Mouse (Mus musculus) embryo, embryonic 11.5 days (tissue): ENCODE measurements around the gene Itga10.
"Not testable (repeated sequence)": the region's sequence is repeated elsewhere in the genome, so short reads cannot be mapped to it uniquely, and the experiment has no call there.

ENCODE experiments used
- DNase-seq: peaks from one replicate; pipeline ENCODE4 v3.0.0-alpha.2; 2012; ENCODE audit warnings: low read depth, low spot score

The Itga10 gene

GRCm38 (mm10) chr3:96634928-96635879, 10.2 kb upstream of the Itga10 start, which contains the start of the genes Pex11b and Gm42957:
Gene Pex11b, plus strand, starts transcription at chr3:96635376.
Gene Gm42957, plus strand, starts transcription at chr3:96635474.
- DNase-seq, result peak; percentile 65

GRCm38 (mm10) chr3:96635906-96636305, 9.5 kb upstream of the Itga10 start:
- DNase-seq, result no peak

GRCm38 (mm10) chr3:96636448-96636847, 8.9 kb upstream of the Itga10 start:
- DNase-seq, result no peak

GRCm38 (mm10) chr3:96639219-96639618, 6.2 kb upstream of the Itga10 start:
- DNase-seq, result peak; percentile 39

- DNase-seq, result no peak
Measured at GRCm38 (mm10) chr3:96647365-96647764, 2.0 kb downstream of the Itga10 start.

GRCm38 (mm10) chr3:96660901-96661300, 15.5 kb downstream of the Itga10 start:
- DNase-seq, result no peak

- no peak for DNase-seq
Measured at GRCm38 (mm10) chr3:96662731-96663316, 17.4 kb downstream of the Itga10 start.

- peak; percentile 77 for DNase-seq
Measured at GRCm38 (mm10) chr3:96663432-96664239, 18.3 kb downstream of the Itga10 start.

GRCm38 (mm10) chr3:96665732-96666363, 20.5 kb downstream of the Itga10 start:
- DNase-seq, result not testable (repeated sequence)

GRCm38 (mm10) chr3:96666916-96667315, 21.5 kb downstream of the Itga10 start:
- no peak for DNase-seq

- DNase-seq, result no peak
Measured at GRCm38 (mm10) chr3:96667316-96667715, 21.9 kb downstream of the Itga10 start.

- DNase-seq, result no peak
Measured at GRCm38 (mm10) chr3:96668424-96669067, 23.2 kb downstream of the Itga10 start.

GRCm38 (mm10) chr3:96669727-96670468, 24.5 kb downstream of the Itga10 start, which contains the start of gene Ankrd35:
Gene Ankrd35, plus strand, starts transcription at chr3:96670131.
- DNase-seq, result peak; percentile 61

GRCm38 (mm10) chr3:96671519-96671918, 26.1 kb downstream of the Itga10 start:
- DNase-seq, result no peak

- no peak for DNase-seq
Measured at GRCm38 (mm10) chr3:96673514-96673913, 28.1 kb downstream of the Itga10 start.

GRCm38 (mm10) chr3:96674442-96674841, 29.1 kb downstream of the Itga10 start:
- DNase-seq, result peak; percentile 35

GRCm38 (mm10) chr3:96675171-96675570, 29.8 kb downstream of the Itga10 start:
- no peak for DNase-seq

- DNase-seq, result no peak
Measured at GRCm38 (mm10) chr3:96675690-96676089, 30.3 kb downstream of the Itga10 start.

GRCm38 (mm10) chr3:96678456-96678855, 33.1 kb downstream of the Itga10 start:
- DNase-seq, result no peak

GRCm38 (mm10) chr3:96679159-96679674, 33.8 kb downstream of the Itga10 start:
- DNase-seq, result no peak
